Mouse (Mus musculus): ENCODE data around the gene Slc34a3. TPM values are rescaled to one million over a fixed set of nuclear protein-coding genes. Genes with fewer than 3 reads are reported as not detected.

The Slc34a3 gene
- polyA plus RNA-seq, 1 experiment from 2014 or later = 1.9 TPM

GRCm38 (mm10) chr2:25228431-25228889, 5.7 kb downstream of the Slc34a3 start:
- Histone ChIP-seq H3K36me3 (ENCODE audit: insufficient read depth, low read length) (no peaks in the 10 kb centered on the region), H3K9ac (replicated peaks; ENCODE audit: low read length) (peak overlapping the region; percentile 36; the same call in 1 of the 2 replicates), H3K4me2 (replicated peaks; ENCODE audit: low read depth, low read length) (peak overlapping the region; percentile 49), H3K27me3 (ENCODE audit: insufficient read depth, low read length) (no peaks in the 10 kb centered on the region), H3K4me3 (ENCODE audit: low read length) (peak overlapping the region; percentile 35), H3K9me3 (ENCODE audit: low read length) (no peaks in the 10 kb centered on the region), H3K27ac (ENCODE audit: low read length) (peak overlapping the region; percentile 88), H3K4me1 (ENCODE audit: insufficient read depth, low read length) (peaks cover 22% of the 10 kb centered on the region)
- ATAC-seq (ENCODE audit: low FRiP score, low TSS enrichment) = peak; percentile 24
- 0% methylated on average over 7 of the region's 7 CpGs for WGBS

DNA sequence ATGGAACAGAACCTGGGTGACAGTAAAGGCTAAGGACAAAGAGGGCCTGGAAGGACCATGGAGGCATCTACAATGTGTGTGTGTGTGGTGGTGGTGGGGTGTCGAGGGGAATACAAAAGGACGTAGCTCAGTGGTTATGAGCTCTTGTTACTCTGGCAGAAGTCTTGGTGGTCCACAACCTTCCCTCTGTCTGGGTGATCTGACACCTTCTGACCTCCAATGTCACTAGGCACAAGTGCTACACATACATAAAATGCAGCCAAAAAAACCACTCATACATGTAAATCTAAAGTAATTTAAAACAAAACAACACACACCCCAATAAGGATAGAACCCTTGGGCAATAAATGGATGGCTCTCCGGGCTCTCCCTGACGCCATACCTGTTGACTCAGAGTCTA, 6.8 kb downstream of the Slc34a3 start:
- Histone ChIP-seq H3K4me3 (ENCODE audit: low read length) (no peak overlapping the region), H3K9me3 (ENCODE audit: low read length) (no peaks in the 10 kb centered on the region), H3K9ac (replicated peaks; ENCODE audit: low read length) (no peak overlapping the region), H3K27me3 (ENCODE audit: insufficient read depth, low read length) (no peaks in the 10 kb centered on the region), H3K4me2 (replicated peaks; ENCODE audit: low read depth, low read length) (no peak overlapping the region), H3K36me3 (ENCODE audit: insufficient read depth, low read length) (0 out of 2 replicates have a peak, but pooled peaks cover 3% of the 10 kb centered on the region), H3K27ac (ENCODE audit: low read length) (no peak overlapping the region), H3K4me1 (ENCODE audit: insufficient read depth, low read length) (peaks cover 26% of the 10 kb centered on the region)
- ATAC-seq (ENCODE audit: low FRiP score, low TSS enrichment) = no peak
- WGBS = 94% methylated on average over 4 of the region's 4 CpGs

GRCm38 (mm10) chr2:25226864-25227263, 7.3 kb downstream of the Slc34a3 start:
- H3K27me3 ChIP-seq (ENCODE audit: insufficient read depth, low read length) = no peaks in the 10 kb centered on the region
- 78% methylated on average over 5 of the region's 5 CpGs for WGBS

GRCm38 (mm10) chr2:25225811-25226379, 8.3 kb downstream of the Slc34a3 start:
- Histone ChIP-seq H3K27ac (ENCODE audit: low read length) (peak overlapping the region; percentile 99), H3K4me3 (ENCODE audit: low read length) (peak overlapping the region; percentile 85), H3K4me2 (replicated peaks; ENCODE audit: low read depth, low read length) (peak overlapping the region; percentile 53), H3K9me3 (ENCODE audit: low read length) (no peaks in the 10 kb centered on the region), H3K27me3 (ENCODE audit: insufficient read depth, low read length) (no peaks in the 10 kb centered on the region), H3K4me1 (ENCODE audit: insufficient read depth, low read length) (peaks cover 28% of the 10 kb centered on the region), H3K36me3 (ENCODE audit: insufficient read depth, low read length) (peaks cover 14% of the 10 kb centered on the region), H3K9ac (replicated peaks; ENCODE audit: low read length) (peak overlapping the region; percentile 79)
- ATAC-seq (ENCODE audit: low FRiP score, low TSS enrichment) = no peak
- 79% methylated on average over 8 of the region's 8 CpGs for WGBS

More at GRCm38 (mm10) chr2:25226864-25227263, 7.3 kb downstream of the Slc34a3 start:
- no peak overlapping the region for H3K27ac ChIP-seq (ENCODE audit: low read length)
- H3K4me2 ChIP-seq (replicated peaks; ENCODE audit: low read depth, low read length) = no peak overlapping the region
- H3K9me3 ChIP-seq (ENCODE audit: low read length) = no peaks in the 10 kb centered on the region
- no peak overlapping the region for H3K4me3 ChIP-seq (ENCODE audit: low read length)
- peaks cover 26% of the 10 kb centered on the region for H3K4me1 ChIP-seq (ENCODE audit: insufficient read depth, low read length)
- no peak for ATAC-seq (ENCODE audit: low FRiP score, low TSS enrichment)
- no peak overlapping the region for H3K9ac ChIP-seq (replicated peaks; ENCODE audit: low read length)
- peaks cover 5% of the 10 kb centered on the region for H3K36me3 ChIP-seq (ENCODE audit: insufficient read depth, low read length)

- peak overlapping the region; percentile 53 for H3K4me2 ChIP-seq (replicated peaks; ENCODE audit: low read depth, low read length)
- H3K27me3 ChIP-seq (ENCODE audit: insufficient read depth, low read length) = no peaks in the 10 kb centered on the region
- H3K9me3 ChIP-seq (ENCODE audit: low read length) = no peaks in the 10 kb centered on the region
- peaks cover 14% of the 10 kb centered on the region for H3K36me3 ChIP-seq (ENCODE audit: insufficient read depth, low read length)
- whole genome bisulfite sequencing = 2% methylated on average over 41 of the region's 41 CpGs
- peak overlapping the region; percentile 85 for H3K4me3 ChIP-seq (ENCODE audit: low read length)
- peaks cover 28% of the 10 kb centered on the region for H3K4me1 ChIP-seq (ENCODE audit: insufficient read depth, low read length)
- peak; percentile 97 for ATAC-seq (ENCODE audit: low FRiP score, low TSS enrichment)
- peak overlapping the region; percentile 79 for H3K9ac ChIP-seq (replicated peaks; ENCODE audit: low read length)
- H3K27ac ChIP-seq (ENCODE audit: low read length) = peak overlapping the region; percentile 99
Observed at GRCm38 (mm10) chr2:25224766-25225752, 9.1 kb downstream of the Slc34a3 start.

DNA sequence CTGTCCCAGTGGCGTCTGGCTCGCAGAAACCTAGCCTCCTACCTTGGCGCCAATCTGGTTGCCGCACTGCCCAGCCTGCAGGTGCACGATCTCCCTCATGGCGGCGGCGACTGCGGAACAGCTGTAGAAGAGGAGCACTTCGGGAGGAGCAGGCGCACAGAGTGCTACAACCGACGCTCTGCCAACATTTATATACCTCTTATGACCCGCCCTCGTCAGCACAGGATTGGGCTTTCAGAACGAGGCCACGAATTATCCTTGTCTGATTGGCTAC, 9.7 kb downstream of the Slc34a3 start, which contains the start of gene Tubb4b:
Tubb4b (minus strand) TSS at position 211 of the 274 bp plus-strand sequence.
- Histone ChIP-seq H3K36me3 (ENCODE audit: insufficient read depth, low read length) (peaks cover 14% of the 10 kb centered on the region), H3K27me3 (ENCODE audit: insufficient read depth, low read length) (no peaks in the 10 kb centered on the region), H3K4me1 (ENCODE audit: insufficient read depth, low read length) (peaks cover 28% of the 10 kb centered on the region), H3K9ac (replicated peaks; ENCODE audit: low read length) (peak within 1 kb of the TSS; percentile 90), H3K4me2 (replicated peaks; ENCODE audit: low read depth, low read length) (peak within 1 kb of the TSS; percentile 78), H3K27ac (ENCODE audit: low read length) (peak within 1 kb of the TSS; percentile 99), H3K9me3 (ENCODE audit: low read length) (no peaks in the 10 kb centered on the region), H3K4me3 (ENCODE audit: low read length) (peak within 1 kb of the TSS; percentile 85)
- no peak for ATAC-seq (ENCODE audit: low FRiP score, low TSS enrichment)
- under 1% methylated on average over 17 of the region's 17 CpGs for WGBS

GRCm38 (mm10) chr2:25223681-25224491, 10.3 kb downstream of the Slc34a3 start:
- under 1% methylated on average over 53 of the region's 53 CpGs for WGBS
- peak; percentile 37 for ATAC-seq (ENCODE audit: low FRiP score, low TSS enrichment)
- no peaks in the 10 kb centered on the region for H3K27me3 ChIP-seq (ENCODE audit: insufficient read depth, low read length)
- peak overlapping the region; percentile 90 for H3K9ac ChIP-seq (replicated peaks; ENCODE audit: low read length)
- peak overlapping the region; percentile 97 for H3K27ac ChIP-seq (ENCODE audit: low read length)
- H3K4me2 ChIP-seq (replicated peaks; ENCODE audit: low read depth, low read length) = peak overlapping the region; percentile 78
- H3K36me3 ChIP-seq (ENCODE audit: insufficient read depth, low read length) = peaks cover 14% of the 10 kb centered on the region
- H3K9me3 ChIP-seq (ENCODE audit: low read length) = no peaks in the 10 kb centered on the region
- peak overlapping the region; percentile 85 for H3K4me3 ChIP-seq (ENCODE audit: low read length)
- H3K4me1 ChIP-seq (ENCODE audit: insufficient read depth, low read length) = peaks cover 26% of the 10 kb centered on the region

- Histone ChIP-seq H3K27ac (ENCODE audit: low read length) (no peak overlapping the region), H3K4me2 (replicated peaks; ENCODE audit: low read depth, low read length) (no peak overlapping the region), H3K9ac (replicated peaks; ENCODE audit: low read length) (no peak overlapping the region), H3K4me3 (ENCODE audit: low read length) (no peak overlapping the region), H3K27me3 (ENCODE audit: insufficient read depth, low read length) (no peaks in the 10 kb centered on the region), H3K4me1 (ENCODE audit: insufficient read depth, low read length) (peaks cover 16% of the 10 kb centered on the region), H3K9me3 (ENCODE audit: low read length) (no peaks in the 10 kb centered on the region), H3K36me3 (ENCODE audit: insufficient read depth, low read length) (peaks cover 14% of the 10 kb centered on the region)
- ATAC-seq (ENCODE audit: low FRiP score, low TSS enrichment) = no peak
- 72% methylated on average over 5 of the region's 5 CpGs for WGBS
Observed at GRCm38 (mm10) chr2:25221331-25221772, 12.8 kb downstream of the Slc34a3 start.

DNA sequence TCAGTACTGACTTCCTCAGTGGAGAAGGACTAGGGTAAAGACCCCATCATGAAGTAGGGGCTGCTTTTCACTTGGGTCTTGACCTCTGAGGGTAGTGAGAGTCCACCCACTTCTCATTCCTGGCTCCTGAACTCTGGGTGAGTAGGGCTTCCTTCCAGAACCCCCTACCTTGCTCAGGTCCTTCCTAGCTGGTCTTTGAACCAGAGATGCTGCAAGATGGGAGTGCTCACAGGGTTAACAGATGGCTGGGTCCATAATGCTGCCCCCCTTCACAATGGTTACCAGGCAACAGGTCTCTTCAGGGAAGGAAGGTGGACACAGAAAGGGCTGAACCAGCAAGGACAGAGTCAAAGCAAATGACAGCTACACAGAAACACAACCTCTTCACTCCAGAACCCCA, 15.7 kb downstream of the Slc34a3 start, which contains the start of gene Fam166a:
Fam166a (plus strand) TSS at position 301 of the 400 bp plus-strand sequence.
- H3K4me3 ChIP-seq (ENCODE audit: low read length) = no peak within 1 kb of the TSS
- ATAC-seq (ENCODE audit: low FRiP score, low TSS enrichment) = no peak

More for the DNA sequence above, 15.7 kb downstream of the Slc34a3 start, which contains the start of gene Fam166a:
- Histone ChIP-seq H3K27me3 (ENCODE audit: insufficient read depth, low read length) (no peaks in the 10 kb centered on the region), H3K27ac (ENCODE audit: low read length) (no peak within 1 kb of the TSS), H3K9ac (replicated peaks; ENCODE audit: low read length) (no peak within 1 kb of the TSS), H3K4me2 (replicated peaks; ENCODE audit: low read depth, low read length) (no peak within 1 kb of the TSS), H3K9me3 (ENCODE audit: low read length) (no peaks in the 10 kb centered on the region), H3K4me1 (ENCODE audit: insufficient read depth, low read length) (peaks cover 6% of the 10 kb centered on the region), H3K36me3 (ENCODE audit: insufficient read depth, low read length) (peaks cover 14% of the 10 kb centered on the region)

Measured in kidney, embryonic 16.5 days (tissue).